Mouse (Mus musculus): ENCODE results near the gene Ahcyl2.
"Not testable (repeated sequence)": the region's sequence is repeated elsewhere in the genome, so short reads cannot be mapped to it uniquely, and the experiment has no call there.

Ahcyl2 gene

DNA sequence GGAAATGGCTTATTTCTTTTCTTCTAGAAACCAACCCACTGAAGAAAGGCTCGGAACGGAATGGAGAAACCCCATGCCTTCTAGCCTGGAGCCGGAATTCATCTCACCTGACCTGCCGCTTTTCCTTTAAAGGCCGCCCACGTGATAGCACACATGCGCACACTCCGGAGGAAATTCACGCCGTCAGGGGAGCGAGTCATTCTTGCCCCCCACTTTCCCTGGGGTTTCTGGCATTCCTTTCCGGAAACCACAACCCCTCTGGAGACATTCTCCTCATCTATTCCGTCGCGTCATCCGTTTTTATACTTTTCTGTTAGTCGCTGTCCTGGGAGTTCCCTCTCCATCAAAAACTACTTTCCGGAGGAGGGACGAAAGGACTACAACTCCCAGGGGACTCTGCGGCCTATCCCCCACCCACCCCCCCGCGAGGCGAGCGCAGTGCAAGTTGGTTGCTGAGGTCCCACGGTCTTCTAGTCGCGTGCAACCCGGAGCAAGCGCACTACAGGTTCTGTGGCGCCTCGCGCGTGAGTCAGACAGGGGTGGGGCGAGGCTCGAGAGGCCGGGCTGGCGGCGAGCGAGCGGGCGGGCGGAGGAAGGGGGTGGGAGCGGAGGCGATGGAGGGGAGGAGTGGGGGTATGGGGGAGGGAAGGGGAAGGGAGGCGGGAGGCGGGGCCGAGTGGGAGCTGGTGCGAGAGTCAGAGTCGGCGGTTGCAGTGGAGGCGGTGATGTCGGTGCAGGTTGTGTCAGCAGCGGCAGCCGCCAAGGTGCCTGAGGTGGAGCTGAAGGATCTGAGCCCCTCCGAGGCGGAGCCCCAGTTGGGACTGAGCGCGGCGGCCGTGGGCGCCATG, at the start of gene Ahcyl2:
Gene Ahcyl2, plus strand, starts transcription at position 199 of the 848 bp plus-strand sequence.
- peak; percentile 87 to 96 for DNase-seq (ENCODE audit: low spot score in 2 of 2)

DNA sequence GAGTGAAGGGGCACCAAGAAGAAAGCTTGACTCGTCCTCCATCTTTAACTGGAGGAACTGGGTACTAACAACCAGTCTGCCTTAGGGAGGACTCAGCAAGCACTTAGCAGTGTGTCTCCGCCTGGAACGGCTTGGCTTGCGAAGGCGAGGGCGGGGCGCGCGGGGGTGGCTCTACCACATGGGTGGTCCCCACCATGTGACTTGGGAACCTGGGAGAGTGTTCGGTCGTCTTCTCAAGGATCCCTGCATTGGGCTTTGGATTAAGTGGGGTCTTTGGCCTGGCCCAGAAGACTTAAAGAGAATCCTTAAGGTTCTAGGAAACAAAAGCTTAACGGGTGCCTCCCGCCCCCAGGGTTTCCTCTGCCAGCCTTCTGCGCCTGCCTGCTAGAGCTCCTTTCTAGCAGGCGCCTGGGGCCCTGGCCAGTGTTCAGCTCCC, 48.9 kb upstream of the Ahcyl2 start:
- DNase-seq (ENCODE audit: low spot score in 2 of 2): peak in 1 of 2 experiments; percentile 66

- DNase-seq (ENCODE audit: low spot score in 2 of 2): no peak
Measured at GRCm38 (mm10) chr6:29721890-29722289, 45.9 kb upstream of the Ahcyl2 start.

DNA sequence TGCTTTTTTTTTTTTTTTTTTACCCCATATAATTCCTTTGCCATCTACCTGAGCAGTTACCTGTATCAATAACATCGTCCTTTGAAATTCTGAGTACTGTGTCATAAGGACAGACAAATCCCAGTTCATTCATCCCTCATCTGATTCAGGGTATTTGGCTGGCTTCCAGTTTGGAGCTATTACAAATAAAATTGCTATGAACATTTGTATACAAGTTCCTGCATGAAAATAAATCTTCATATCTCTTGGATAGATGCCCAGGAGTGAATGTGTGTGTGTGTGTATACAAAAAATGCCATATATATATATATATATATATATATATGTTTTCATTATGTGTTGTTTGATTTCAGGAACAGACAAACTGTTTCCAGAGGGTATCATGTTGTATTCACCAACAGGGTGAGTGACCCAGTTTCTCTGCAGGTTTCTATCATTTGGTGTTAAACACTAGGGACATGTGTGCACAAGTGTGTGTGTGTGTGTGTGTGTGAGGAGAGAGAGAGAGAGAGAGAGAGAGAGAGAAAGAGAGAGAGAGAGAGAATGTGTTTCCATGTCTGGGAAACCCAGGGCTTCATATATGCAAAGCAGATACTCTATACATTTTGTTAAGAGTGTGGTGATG, 41.1 kb upstream of the Ahcyl2 start:
- no peak for DNase-seq (ENCODE audit: low spot score in 2 of 2)

DNA sequence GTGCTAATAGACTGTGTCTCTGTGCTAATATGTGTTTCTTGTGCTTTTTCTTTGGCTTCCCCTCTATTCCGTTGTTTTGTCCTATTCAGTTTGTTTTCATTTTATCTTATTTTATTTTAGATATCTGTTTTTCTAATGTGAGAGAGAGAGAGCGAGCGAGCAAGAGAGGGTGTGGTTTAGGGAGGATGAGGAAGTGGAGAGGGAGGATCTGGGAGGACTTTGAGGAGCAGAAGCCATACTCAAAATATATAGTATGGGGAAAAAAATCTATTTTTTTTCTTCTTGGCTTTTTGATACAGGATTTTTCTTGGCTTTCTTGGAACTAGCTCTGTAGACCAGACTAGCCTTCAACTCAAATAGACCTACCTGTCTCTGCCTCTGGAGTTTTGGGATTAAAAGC, 39.8 kb upstream of the Ahcyl2 start:
- no peak for DNase-seq (ENCODE audit: low spot score in 2 of 2)

DNA sequence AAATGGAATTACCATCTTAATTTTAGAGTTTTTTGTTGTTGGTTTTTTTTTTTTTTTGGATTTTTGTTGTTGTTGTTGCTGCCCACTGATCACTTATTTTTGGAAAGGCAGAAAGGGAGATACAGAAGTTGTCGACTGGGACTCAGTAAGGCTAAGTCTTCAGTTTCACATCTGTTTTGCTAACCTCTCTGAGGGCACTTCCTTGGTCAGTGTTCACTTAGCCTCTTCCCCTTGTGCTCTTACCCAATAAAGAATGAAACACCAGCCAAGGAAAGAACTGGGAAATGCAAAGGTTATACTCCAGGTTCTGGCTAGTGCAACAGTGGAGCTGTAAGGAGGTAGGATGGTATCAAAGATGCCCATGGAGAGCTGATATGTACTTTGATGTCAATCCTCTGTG, 38.3 kb upstream of the Ahcyl2 start:
- no peak for DNase-seq (ENCODE audit: low spot score in 2 of 2)

- DNase-seq (ENCODE audit: low spot score in 2 of 2): peak in 1 of 2 experiments; percentile 66
Measured at GRCm38 (mm10) chr6:29735336-29735688, 32.5 kb upstream of the Ahcyl2 start, which contains the start of gene Smo. Gene Smo, plus strand, starts transcription at chr6:29735503.

- peak; percentile 42 to 59 for DNase-seq (ENCODE audit: low spot score in 2 of 2)
Measured at GRCm38 (mm10) chr6:29735689-29736451, 31.9 kb upstream of the Ahcyl2 start.

- no peak for DNase-seq (ENCODE audit: low spot score in 2 of 2)
Measured at GRCm38 (mm10) chr6:29736610-29737458, 31.0 kb upstream of the Ahcyl2 start.

DNA sequence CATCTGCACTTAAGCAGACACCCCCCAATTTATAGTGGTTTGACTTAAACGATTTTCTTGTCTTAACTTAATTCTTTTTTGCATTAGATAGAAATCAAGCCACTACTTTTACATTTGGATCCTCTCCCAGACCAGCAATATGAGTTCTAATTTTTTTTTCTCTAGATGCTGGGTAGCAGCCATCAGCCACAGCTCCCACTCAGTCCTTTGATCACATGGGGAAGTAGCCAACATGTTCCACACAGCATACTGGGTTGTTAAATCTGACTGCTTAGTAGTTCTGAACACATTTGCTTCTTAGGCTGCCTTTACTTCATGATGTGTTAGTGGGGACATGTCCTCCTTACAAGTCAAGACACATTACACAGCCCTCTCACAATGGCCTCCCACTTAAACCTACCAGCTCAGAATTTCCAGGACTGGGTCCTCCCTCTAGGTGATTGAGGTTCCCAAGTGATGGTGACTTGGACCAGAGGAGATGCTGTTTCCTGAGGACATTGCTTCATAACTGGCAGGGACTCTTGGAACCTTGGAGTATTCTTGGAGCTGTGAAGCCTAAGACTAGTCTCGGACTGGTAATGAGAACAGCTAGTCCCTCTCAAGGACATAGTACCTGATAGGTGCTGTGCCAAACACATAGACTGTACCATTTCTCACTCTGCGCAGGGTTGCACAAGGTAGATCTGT, 16.2 kb upstream of the Ahcyl2 start:
- no peak for DNase-seq (ENCODE audit: low spot score in 2 of 2)

GRCm38 (mm10) chr6:29753336-29753735, 14.5 kb upstream of the Ahcyl2 start:
- DNase-seq (ENCODE audit: low spot score in 2 of 2): no peak

DNA sequence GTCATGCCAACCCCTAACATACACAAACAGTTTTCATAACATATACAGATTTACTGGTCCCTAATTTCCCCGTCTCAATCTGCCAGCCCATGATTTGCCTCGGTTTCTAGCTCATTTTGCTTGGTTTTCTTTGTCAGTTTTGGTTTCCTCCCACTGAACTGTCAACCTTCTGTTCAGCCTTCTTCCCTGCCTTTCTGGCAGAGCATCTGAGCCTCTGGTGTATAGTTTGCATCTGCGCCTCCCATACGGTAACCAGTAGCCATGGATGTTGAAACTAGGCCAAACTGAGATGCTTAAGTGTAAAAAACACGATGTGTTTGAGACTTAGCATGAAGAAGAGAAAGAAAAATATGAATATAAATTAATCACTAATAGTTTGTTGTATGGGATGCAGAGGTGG, 11.8 kb upstream of the Ahcyl2 start:
- DNase-seq (ENCODE audit: low spot score in 2 of 2): no peak

- DNase-seq (ENCODE audit: low spot score in 2 of 2): no peak
Measured at GRCm38 (mm10) chr6:29756476-29756875, 11.3 kb upstream of the Ahcyl2 start.

- peak; percentile 42 to 57 for DNase-seq (ENCODE audit: low spot score in 2 of 2)
Measured at GRCm38 (mm10) chr6:29758417-29758816, 9.4 kb upstream of the Ahcyl2 start.

GRCm38 (mm10) chr6:29759012-29759679, 8.7 kb upstream of the Ahcyl2 start:
- DNase-seq (ENCODE audit: low spot score in 2 of 2): no peak

GRCm38 (mm10) chr6:29760397-29760796, 7.4 kb upstream of the Ahcyl2 start:
- DNase-seq (ENCODE audit: low spot score in 2 of 2): not testable (repeated sequence)

GRCm38 (mm10) chr6:29761282-29761681, 6.5 kb upstream of the Ahcyl2 start:
- DNase-seq (ENCODE audit: low spot score in 2 of 2): no peak

- DNase-seq (ENCODE audit: low spot score in 2 of 2): no peak
Measured at GRCm38 (mm10) chr6:29762524-29762923, 5.3 kb upstream of the Ahcyl2 start.

GRCm38 (mm10) chr6:29766874-29767273, 937 bp upstream of the Ahcyl2 start:
- no peak for DNase-seq (ENCODE audit: low spot score in 2 of 2)

- DNase-seq (ENCODE audit: low spot score in 2 of 2): peak in 1 of 2 experiments; percentile 46
Measured at GRCm38 (mm10) chr6:29768791-29769441, 1.1 kb downstream of the Ahcyl2 start.

Data from urinary bladder, adult 18-20 months (tissue).